Mouse (Mus musculus): Measurements from ENCODE around the gene Synrg.

Synrg gene

DNA sequence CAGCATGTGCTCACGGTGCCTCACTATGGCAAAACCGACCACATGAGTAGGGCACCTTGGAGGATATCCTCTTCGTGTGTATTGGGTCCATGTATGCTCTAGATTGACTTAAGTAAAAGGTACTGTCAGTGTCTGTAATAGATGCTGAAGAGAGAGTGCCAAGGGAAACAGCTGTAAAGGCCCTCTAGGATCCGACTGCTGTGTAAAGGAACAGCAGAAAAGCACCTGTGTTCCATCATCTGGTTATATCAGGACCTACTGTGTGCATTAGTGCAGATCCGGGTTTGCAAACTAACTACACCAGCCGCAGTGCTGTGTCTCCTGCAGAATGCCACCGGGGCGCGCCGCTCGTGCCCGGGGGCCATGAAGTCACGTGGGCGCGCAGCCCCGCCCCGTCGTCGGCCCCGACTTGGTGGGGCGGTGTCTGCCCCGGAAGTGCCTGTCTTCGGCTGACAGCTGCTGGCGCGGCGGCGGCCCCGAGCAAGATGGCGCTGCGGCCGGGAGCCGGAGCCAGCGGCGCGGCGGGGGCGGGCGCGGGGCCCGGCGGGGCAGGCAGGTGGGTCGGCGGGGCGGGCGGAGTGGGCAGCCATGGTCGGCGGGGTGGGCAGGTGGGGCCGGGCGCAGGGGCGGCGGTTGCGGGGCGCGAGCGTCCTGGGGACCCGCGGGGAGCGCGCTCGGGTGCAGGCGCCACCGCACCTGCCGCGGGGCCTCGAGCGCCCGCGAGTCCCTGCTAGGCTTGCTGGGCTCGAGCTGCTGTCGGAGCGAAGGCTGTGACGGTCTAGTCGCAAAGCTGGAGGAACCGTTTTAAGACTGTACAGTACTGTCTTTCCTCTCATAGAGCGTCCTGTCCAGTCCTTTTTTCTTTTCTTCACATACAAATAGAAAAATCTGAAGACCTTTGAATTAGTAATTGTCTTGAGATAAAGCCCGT is at the start of gene Synrg:
Gene Synrg (plus strand): TSS at position 438 of the 931 bp plus-strand sequence.
- DNase-seq, result peak; percentile 95

DNA sequence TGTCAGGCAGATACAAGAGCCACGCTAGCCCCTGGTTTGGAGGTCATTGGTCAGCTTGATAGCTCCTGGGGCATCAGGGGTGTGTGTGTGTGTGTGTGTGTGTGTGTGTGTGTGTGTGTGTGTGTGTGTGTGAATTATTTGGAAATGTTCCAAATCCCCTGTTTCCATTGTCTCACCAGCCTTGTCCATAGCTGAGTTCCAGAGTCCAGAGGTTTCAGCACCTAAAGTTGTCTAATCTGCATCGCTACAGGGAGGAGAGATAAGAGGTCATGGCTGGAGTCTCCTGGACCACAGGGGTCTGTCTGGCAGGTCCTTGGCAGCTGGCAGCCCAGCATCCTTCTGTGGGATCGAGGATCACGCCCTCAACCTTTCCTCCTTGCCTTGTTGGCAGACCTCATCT is 49.7 kb upstream of the Synrg start:
- no peak for DNase-seq

DNA sequence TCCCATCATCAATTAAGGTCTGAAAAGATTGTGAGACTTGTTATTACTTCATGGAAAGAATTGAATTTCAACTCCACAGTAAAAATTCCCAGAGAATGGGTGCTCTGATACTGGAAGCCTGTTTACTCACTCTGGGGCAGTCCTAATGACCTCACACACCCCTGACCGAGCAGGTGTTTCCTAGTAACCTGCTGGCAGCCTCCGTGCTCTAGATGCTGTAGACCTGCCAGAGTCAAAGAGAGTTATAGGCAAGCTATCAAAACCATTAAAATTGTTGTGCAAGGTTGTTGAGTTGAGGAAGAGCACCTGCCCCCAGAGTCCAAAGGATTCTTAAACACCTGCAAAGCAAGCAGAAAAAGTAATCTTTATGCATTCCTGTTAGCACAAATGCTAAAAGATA is 41.6 kb upstream of the Synrg start:
- DNase-seq, result no peak

DNA sequence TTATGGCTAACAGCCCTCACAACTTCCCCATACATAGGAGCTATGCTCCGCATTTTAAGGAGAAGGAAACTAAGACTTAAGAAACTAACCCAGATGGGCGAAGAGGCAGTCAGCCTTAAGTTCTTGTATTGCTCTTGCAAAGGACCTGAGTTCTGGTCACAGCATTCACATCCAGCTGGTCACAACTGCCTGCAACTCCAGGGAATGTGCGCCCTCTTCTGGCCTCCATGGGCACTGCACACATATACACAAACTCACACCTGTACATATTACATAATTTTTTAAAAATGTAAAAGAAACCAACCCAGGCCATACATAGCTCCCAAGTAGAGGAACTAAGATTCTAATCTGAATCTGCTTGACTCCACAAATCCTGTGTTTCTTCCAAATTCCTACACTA is 37.1 kb upstream of the Synrg start:
- no peak for DNase-seq

DNA sequence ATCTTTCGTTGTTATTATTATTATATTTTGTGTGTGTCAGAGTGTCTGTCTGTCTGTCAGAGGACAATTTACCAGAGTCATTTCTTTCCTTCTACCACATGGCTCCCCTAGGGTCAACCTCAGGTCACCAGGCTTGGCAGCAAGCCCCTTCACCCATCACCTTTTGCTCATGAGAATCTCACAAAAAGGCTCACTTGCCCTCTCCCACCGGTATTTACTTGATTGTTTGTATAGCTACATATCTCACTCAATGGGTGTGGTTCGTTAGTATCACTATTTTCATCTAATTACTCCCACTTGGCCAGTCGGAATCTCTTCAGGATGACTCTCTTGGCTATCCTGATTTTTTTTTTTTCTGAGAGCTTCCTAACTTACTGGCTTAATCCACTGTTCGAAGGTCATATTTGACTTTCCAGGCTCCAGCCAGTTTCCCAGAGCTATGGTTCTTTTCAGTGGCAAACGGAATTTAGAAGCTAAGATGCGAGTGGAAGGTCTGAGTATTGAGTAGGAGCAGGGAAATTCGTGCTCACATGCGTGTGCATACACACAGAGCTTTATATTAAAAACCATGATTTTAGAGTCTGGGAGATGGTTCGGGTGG is 31.6 kb upstream of the Synrg start:
- DNase-seq, result no peak

DNA sequence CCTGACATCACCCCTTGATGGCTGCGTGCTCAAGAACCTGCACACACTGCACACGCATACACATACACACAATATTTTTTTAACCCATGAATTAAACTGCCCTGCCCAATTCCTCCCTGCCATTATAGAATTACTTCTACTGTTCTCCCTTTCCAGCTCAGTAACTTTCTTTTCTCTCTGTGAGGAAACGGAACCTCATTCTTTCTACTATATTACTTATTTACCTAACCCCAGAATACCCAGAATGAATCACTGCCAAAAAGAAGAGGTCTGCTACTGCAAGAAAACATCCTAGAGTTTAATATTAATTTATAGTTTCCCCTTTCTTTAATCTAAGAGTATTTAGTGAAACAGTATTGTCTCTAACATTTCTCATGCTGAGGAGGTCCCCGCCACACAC is 30.9 kb upstream of the Synrg start:
- DNase-seq, result no peak

DNA sequence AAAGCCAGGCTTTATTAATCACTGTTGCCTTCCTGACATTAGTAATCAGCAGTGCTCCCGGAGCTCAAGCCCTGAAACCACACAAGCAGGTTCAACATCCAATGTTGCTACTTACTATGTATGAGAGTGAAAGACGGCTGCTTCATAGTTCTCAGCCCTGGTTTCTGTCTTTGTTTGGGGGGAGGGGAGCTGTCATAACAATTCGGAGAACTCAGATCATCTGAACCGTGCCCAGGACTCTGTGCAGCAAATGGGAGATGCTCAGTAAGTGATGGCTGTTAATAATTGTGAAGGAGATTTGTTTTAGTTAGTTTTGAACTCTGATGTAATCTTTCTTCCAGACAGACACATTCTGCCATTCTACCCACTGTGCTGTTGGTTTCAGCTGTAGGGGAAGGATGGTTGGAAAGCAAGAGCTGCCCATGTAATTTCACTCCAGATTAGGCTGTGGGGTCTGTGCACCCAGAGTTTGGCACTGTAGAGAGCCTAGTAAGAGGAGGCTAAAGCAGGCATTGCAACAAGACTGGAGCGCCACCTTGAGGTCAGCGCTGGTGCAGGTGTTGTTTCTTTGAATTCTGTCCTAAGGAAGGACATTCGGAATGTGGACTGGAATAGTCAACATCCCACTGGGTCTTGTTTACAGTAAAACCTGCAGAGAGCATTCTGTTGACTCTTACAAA is 28.1 kb upstream of the Synrg start:
- peak; percentile 91 for DNase-seq

DNA sequence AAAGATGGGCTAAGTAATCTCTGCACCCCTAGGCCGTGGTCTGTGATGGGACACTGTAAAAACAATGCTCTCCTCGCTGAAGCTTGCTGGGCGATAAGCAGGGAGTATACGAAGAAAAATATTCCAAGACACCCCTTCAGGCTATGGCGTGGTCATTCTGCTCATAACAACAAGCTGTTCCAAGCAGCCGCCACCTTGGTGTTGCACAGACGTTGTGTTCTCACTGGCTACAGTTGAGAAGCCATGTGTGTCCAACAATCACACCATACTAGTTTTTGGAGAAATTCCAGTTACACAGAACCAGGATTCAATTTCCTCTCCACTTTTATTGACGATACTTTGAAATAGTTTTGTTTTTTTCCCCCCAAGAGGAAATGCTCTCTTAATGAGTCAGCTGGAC is 25.7 kb upstream of the Synrg start:
- no peak for DNase-seq

DNA sequence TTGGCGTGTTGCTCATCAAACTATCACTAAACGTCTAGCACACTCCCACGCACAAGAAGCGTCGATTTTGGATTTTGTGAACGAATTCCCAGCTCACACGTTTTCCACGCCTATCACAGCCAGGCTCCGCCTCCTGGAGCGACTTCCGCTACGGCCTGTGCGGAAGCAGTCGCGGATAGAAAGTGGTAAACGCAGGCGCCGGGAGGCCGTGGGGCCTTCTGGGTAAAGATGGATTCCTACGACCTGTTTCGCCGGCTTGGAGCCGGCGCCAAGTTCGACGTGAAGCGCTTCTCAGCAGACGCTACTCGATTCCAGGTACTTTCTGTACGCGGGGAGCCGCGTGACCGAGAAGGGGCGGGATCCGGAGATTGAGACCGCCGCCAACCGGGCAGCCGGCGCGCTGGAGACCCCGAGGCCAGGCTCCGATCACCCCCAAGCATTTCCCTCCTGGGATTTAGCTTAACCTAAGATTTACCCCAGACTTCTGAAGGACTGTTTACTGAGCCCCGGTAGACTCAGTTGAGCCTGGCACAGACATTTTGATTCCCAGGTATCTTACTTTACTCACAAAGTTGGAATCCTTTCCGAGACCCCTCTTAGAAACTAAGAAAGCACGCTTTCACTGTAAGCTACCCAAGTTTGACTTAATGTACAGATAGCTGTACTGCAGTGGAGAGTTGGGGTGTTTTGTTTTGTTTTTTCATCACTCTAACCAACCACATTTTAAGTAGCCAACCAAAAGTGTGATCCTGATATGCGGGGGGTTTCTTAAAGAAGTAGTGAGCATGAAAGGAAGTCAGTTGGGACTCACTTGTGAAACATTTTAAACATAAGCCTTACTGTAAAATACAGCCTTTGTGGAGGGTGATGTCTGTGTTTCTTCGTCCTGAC is 22.0 kb upstream of the Synrg start, which contains the start of gene Ddx52:
Gene Ddx52 (plus strand): TSS at position 113 of the 891 bp plus-strand sequence.
- peak; percentile 94 for DNase-seq

DNA sequence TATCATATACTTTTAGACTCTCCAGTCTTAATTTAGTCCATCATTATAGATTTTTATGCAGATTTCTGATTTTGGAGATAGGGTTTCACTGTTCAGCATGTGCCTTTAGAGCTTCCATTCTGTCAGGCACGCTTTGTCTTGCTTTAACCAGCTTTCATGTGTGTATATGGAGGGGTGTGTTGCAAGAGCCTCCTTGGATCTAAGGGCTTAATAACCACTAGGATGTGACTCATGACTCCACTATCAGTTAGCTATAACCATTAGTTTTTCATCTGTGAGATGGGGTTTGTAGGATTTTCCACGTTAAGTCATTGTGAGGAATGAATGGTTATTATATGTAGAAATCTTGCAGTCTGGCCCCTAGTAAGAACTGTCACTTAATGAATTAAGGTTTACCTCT is 7.4 kb upstream of the Synrg start:
- DNase-seq, result no peak

DNA sequence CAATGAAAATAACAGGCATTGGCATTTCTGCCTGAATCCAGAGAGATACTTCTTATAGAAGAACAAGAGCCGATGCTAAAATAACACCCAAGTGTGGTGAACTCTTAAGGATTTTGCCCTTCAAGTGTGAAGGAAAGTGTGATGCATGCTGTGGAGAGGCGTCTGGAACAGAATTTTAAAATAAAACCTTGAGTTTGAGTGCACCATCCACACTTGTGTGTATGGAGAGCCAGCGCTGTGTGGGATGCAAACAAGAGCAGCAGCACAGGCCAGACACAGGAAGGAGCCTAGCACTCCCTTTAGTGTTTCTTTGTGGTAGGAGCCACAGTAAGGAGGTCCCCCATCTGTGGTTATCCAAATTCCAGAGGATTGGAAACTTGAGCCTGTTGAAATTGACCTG is 2.2 kb upstream of the Synrg start:
- DNase-seq, result no peak

DNA sequence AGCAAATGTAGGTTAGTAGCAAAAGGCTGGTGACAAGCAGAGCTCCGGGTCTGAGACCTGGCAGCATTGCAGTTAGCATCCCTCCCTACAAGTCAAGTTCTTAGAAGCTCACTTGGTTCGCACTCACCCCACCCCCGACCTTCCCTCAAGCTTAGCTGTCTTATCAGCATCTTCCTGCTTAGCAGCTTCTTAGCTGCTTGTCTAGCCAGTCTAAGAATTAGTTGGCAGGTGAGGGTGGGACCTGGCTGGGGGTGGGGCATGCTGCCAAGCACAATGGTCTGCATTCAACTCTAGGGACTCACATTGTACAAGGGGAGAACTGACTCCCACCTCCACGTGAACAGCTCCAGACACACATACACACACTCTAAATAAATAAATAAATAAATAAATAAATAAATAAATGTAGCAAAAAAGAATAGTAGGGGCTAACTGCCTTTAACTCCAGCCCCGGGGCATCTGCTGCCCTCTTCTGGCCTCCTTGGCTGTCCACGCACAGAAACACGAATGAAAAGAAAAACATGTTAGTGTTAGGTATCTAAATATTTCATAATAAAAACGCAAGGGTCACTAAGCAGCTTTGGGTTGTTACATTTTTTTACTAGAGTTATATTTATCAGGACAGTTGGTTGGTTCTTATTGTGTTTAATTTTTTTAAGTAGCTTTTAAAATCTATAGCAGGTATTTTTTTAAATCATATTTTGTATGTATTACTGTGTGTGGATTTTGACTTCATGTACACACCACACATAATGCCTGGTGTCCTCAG is 3.4 kb downstream of the Synrg start:
- DNase-seq, result peak; percentile 30

DNA sequence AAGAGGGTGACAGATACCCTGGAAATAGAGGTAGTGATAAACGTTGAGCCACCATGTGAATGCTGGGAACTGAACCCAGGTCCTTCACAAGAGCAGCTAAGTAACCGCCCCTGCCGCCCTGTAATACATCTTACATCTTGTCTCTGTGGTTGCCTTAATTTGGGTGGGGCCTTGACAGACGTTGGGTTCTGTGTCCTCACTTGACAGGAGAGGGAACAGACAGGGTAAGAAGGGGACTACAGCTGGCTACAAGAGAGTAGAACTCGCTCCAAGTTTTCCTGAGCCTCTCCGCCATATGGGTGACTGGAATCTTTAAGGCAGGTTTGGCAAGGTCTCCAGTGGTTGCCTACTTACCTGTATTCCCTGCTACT is 4.0 kb downstream of the Synrg start:
- DNase-seq, result no peak

DNA sequence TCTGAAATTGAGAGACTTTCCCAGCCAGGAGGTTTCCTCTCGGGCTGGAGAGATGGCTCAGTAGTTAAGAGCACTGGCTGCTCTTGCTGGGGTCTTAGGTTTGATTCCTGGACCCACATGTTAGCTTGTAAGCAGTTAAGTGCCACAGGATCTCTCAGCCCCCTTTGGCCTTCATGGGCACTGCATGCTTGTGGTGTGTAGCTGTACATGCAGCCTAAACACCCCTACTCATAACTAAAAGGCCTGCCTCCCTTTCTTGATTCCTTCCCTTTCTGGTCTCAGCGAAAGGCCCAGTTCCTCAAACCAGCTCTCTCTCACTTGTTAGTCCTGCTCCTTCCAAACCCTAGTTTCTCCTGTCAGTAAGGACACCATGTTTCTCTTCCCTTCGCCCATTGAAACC is 4.8 kb downstream of the Synrg start:
- DNase-seq, result no peak

DNA sequence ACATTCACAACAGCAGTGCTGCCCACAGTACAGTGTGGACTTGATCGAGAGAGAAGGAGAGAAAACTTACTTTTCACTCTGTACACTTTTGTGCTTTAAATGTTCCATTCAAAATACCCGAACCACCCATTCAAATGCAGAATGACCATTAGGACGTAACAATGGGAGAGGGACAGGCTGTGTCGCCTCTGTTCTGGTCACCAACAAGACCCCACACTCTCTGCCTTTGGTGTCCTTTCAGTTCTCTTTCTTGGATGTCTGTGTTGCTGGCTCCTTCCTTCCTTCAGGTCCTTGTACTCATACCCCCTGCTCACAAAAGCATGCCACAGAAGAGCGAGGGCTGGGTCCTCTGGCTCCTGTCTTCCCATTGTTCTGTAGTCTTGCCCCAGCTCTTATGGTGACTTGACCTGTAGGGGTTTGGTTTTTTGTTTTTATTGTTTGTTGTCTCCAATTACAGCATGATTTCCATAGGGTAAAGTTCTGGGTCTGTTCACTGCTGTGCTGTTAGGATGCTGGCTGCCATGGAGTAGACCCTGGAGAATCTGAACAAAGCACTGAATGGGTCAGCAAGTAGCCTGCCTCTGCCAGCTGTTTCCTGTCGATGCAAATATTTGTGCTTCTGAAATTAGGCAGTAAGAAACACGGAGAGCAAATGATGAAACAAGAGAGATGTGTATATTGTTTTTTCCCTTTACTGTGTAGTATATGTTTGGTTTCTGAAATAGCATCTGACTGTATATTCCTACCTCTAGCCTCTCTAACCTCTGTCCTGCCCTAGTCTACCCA is 10.5 kb downstream of the Synrg start:
- no peak for DNase-seq

DNA sequence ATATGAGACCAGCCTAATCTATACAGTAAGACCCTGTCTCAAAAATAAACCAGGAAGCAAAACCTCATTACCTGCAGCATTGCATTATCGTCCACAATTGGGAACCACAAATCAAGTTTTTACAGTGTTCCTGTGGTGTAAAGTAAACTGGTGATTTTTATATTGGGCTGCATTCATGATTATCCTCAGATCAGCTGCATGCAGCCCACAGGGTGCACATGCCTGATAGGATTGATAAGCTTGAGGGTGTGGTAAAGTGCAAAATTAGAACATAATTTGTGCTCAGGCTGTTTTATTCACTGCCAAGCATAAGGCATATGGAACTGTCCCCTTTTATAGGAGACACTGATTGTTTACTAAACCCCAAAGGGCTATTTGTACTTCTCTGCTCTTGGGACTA is 11.3 kb downstream of the Synrg start:
- no peak for DNase-seq

DNA sequence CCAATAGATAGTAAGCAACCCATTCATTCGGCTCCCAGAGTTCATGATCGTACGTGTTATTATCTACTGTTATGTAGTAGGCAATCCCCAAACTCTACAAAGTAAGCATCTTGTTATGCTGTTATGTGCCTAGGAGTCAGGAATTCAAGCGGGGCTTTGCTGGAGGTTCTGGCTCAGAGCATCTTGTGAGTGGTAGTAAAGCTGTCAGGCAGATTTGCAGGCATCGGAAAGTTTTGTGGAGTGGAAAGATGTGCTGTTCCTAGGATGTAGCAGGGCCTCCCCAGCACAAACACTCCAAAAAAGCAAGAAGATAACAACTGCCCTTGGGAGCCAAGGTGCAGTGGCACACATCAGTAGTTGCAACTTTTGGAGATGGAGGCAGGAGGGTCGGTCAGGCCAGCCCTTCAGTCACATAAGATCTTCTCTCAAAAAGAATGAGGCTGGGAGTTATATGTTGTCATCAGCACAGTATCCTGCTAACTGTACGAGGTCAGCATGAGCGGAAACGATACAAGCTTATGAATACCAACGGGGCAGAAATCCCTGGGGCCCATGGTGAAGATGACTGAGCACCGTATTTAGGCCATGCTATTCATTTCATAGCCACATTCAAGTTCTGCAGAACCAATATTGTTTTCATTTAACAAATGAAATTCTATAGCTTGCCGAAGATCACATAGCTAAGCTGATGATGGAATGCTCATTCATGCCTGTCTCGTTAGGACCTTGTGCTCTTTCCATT is 12.2 kb downstream of the Synrg start:
- DNase-seq, result no peak

DNA sequence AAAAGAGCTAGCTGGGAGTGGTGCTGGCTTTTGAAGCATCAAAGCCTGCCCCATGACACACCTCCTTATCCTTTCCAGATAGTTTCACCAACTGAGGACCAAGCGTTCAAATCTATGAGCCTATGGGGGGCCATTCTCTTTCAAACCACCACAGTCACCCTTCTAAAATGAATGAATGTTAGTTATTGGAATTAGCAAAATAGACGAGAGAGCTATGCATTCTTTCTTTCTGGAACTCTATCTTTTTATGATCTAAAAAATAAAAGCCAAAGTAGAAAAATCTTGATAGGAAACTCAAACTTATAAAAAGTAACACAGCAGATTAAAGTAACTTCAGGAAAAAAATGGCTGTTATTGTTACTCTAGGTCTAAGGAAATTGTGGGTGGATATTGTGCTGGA is 13.6 kb downstream of the Synrg start:
- DNase-seq, result no peak

DNA sequence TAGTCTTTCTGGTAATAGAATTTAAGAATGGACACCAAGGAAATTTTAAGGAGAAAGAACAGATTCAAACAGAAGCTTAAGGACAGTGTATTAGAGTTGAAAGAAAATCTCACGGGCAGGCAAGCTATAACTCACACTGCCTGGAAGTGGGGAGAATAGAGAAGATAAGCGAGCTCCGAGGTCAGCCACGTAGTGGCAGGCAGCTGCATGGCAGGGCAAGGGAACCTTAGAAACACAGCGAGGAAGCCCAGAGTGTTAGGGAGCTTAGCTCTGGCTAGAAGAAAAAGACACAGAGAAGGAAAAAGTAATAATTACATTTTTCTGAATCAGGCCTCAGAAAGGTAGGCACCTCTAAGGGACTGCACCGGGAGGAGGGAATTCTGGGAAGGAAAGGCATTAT is 15.8 kb downstream of the Synrg start:
- DNase-seq, result no peak

DNA sequence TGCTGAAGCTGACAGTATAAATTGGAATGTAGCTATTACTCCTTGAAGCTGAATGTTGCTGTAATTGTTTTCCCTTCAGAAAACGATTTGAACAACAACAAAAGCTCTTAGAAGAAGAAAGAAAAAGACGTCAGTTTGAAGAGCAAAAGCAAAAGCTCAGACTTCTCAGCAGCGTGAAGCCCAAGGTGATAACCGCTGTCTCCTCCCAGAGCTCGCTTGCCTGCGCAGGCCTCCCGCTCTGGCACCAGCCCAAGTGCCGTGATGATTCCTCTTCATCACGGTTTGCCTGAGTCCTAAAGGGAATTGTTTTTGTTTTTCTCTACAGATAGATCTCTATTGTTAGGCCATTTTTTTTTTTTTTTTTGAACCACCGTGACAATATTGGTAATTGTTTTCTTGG is 17.1 kb downstream of the Synrg start:
- no peak for DNase-seq
